Mouse (Mus musculus): ENCODE measurements around the gene Gapvd1. TPM values are rescaled to one million over a fixed set of nuclear protein-coding genes. Genes with fewer than 3 reads are reported as not detected.
A peak's percentile ranks its signal among the peaks of the same experiment; 100 is the strongest.
"Not testable (repeated sequence)": the region's sequence is repeated elsewhere in the genome, so short reads cannot be mapped to it uniquely, and the experiment has no call there.

Gapvd1 gene
- 106 and 118 TPM in 2 replicates for total RNA-seq (2015; ENCODE audit: low replicate concordance)
- total RNA-seq (2017; ENCODE audit: low replicate concordance): 198 and 392 TPM in 2 replicates

DNA sequence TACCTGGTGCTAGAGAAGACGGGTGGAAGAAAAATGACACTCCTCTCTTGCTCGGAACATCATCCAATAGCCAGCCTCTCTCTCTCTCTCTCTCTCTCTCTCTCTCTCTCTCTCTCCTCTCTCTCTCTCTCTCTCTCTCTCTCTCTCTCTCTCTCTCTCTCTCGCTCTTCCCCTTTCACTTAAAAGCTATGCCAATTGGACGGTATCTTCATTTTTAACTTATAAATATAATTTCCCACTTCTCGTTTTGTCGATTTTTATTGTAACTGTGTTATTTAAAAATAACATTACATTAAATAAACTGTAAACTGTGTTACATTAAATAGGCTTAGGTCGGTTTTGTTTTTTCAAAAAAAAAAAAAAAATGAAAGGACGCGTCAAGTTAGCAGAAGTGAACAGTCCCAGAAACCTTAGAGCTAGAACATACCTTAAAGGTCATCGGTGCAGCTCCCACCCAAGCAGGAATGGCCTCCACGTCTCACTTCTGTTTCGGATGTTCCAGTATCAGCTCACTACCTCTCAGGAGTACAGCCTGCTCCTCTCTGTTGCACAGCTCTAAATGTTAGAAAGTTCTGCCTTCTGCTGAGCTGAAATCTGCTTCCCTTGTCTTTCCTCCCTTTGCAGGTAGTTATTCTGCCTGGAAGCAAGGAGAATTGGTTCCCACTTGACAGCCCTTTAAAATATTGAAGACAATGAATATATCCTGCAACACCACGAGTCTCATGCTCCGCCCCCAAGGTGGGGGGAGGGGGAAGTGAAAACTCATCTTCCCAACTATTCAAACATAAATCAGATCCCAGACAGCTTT is at the start of gene Gapvd1:
TSS of gene Gapvd1 (minus strand) at position 682 of the 808 bp plus-strand sequence.
- peak; percentile 55 for ATAC-seq (replicated peaks; ENCODE audit: low FRiP score, poor library complexity, severe bottlenecking)

DNA sequence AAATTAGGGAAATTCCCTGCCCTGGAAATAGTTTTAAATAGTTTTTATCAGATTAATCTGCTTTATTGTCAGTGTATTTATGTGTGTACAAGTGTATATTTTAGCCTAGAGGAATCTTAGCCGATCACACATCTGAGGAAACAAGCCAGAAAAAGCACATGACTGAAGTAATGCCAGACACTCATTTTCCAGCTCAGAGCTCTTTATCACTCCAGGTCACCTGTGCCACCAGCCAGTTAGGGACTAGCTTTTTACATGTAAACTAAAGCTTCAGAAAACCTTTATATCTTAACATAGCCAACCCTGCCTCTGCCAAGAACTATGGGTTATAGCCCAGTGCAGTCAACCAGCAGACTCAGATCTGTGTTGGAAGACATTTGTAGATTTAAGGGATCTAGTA is 49.8 kb upstream of the Gapvd1 start:
- ATAC-seq (replicated peaks; ENCODE audit: low FRiP score, poor library complexity, severe bottlenecking): peak; percentile 54

DNA sequence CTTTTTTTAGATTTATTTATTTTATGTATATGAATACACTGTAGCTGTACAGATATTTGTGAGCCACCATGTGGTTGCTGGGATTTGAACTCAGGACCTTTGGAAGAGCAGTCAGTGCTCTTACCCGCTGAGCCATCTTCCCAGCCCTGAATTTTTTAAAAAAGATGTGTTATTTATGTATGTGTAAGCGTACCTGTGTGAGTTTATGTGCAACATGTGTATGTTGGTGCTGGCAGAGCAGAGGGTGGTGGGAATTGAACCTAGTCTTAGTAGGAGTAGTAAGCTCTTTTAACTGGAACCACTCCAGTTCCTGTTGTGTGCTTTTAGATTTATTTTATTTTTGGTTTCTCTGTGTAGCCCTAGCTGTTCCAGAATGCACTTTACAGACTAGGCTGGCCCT is 49.1 kb upstream of the Gapvd1 start:
- ATAC-seq (replicated peaks; ENCODE audit: low FRiP score, poor library complexity, severe bottlenecking): no peak

DNA sequence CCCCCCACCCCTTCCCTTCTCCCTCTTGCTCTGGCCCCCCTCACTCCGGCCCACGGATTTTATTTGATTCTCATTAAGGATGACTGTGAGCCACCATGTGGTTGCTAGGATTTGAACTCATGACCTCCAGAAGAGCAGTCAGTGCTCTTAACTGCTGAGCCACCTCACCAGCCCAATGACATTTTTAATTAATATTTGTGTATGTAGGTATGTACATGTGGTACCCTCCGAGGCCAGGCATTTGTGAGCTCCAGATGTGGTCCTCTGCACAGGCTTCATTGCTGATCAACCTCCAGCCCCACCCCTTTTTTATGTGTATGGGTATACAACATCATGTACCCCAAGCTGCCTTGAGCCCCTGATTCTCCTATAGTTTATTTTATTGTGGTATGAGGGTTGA is 48.7 kb upstream of the Gapvd1 start:
- ATAC-seq (replicated peaks; ENCODE audit: low FRiP score, poor library complexity, severe bottlenecking): no peak

DNA sequence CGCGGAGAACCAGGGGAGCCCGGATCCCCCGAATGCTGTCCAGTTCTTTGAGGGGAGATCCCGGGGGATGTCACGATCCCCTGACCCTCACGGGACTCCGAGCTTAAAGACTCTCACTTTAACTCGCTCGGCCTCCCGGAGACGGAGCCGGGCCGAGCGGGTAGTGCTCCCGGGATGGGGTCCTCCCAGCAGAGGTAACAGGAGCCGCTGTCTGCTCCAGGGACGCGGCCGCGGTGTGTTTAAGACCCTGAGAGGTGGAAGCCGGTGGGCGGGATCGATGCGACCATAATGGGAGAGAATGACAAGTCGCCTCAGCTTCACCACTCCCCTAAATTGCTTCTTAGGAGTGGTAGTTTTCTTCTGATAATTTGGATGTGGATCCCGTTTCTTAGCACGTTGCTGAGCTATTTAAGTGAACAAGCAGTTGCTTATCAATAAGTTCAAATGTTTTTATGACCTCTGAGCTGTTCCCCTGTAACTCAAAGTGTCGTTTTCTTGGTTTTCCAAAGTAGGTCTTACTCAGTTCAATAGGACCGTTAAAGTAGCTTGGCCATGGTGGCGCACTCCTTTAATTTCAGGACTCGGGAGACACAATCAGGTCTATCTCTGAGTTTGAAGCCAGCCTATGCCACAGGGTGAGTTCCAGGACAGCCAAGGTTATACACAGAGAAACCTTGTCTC is 47.7 kb upstream of the Gapvd1 start:
- peak; percentile 23 for ATAC-seq (replicated peaks; ENCODE audit: low FRiP score, poor library complexity, severe bottlenecking)

DNA sequence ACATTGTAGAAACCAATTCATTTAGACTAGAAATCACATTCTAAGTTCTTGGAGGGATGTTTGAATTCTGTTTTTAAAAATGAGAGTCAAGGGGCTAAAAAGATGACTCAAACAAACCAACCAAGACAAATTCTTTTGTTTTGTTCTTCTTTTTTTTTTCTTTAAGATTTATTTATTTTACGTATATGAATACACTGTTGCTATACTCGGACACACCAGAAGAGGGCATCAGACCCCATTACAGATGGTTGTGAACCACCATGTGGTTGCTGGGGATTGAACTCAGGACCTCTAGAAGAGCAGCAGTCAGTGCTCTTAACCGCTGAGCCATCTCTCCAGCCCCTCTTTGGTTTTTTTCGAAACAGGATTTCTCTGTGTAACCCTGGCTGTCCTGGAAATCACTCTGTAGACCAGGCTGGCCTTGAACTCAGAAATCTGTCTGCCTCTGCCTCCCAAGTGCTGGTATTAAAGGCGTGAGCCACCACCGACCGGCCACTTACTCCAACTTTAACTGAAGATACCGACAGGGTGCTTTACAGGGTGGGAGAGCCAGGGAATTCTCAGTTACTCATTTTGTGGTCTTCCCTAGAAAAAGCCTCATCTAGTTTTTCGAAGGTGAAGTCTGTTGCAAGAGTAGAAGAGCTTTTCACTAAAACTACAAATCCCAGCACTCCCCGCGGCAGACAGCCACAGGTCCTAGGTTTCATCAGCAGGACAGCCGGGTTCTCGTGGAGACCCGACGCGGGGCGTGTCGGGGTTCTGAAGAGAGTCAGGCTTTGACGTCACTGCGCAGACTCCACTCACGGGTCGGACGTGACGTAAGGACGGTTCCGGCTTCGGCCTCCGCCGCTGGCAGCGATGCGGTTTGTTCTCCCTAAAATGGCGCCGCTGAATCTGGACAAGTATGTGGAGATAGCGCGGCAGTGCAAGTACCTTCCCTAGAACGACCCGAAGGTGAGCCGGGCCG is 46.8 kb upstream of the Gapvd1 start:
- ATAC-seq (replicated peaks; ENCODE audit: low FRiP score, poor library complexity, severe bottlenecking): peak; percentile 82

DNA sequence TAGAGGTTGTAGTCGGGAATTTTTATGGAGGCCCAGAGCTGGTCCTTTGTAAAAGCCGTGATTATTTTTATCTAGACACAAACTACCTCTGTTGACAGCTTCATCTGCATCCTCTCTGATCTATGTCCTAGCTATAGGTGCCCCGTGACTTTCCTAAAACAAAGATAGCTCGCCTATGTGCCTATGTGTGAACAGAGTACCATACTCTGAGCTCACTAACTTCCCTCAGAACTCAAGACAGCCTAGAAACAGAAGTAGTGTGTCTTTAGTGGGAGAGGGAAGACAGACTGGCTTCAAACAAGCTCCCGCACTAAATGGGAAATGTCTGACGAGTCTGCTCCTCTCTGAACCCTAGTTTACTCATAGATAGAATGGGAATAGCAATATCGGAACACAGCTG is 45.3 kb upstream of the Gapvd1 start:
- no peak for ATAC-seq (replicated peaks; ENCODE audit: low FRiP score, poor library complexity, severe bottlenecking)

DNA sequence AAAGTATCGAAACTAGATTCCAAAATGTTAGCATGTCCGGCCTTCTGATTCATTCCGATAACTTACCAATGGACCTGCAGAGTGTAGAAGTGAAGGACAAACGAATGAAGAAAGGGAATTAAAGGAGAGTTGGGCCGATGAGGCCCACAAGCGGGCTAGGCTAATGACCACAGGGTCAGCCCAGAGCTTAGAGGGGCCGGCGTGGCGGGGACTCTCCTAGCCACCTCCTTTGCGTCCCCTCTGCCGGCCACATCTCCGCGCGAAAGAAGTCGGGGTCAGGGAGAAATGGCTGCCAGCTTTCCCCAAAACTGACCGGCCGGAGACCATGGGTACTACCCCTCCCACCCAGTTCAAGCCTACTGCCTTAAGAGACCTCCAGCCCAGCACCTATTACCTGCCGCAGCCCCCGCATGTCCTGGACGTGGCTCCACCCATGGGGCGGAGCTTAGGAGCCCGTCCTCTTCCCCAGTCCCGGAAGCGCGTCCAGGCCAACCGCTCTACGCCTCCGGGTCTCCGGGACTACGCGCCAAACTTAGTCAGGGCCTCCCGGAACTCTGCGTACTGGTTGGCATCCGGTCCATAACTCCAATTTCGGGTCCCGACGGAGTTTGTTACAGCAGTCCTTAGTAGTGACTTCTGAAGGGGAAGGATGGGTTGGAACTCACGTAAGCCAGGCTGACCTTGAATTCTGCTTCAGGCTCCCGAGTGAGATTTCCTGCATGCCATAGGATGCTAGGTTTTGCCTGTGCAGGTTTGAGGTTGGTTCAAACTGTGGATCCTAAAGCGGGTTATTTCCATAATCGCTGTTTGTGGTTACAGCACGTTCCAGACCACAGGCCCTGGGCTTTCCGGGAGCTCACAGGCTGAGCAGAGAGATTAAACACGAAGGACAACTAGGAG is 44.6 kb upstream of the Gapvd1 start, which contains the start of gene Rabepk:
TSS of gene Rabepk (minus strand) at position 556 of the 900 bp plus-strand sequence.
- peak; percentile 79 for ATAC-seq (replicated peaks; ENCODE audit: low FRiP score, poor library complexity, severe bottlenecking)

DNA sequence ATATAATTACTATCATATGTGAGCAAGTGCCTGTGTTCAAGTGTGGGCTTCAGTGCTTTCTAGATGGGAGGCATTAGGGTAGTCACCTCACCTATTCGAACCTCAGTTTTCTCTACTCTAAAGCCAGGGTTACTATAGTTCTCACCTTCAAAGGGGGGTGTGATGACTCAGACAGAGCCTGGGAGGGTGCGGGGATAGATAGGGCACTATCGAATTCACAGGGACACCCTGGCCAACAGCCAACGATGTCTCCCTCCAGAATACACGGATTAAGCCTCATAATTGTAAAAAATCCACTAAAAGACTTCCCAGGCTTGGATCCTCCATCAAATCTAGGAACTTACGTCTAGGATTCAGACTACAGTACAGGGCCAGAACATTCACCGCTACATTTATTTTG is 40.4 kb upstream of the Gapvd1 start:
- ATAC-seq (replicated peaks; ENCODE audit: low FRiP score, poor library complexity, severe bottlenecking): peak; percentile 41; the same call in 1 of the 2 replicates

DNA sequence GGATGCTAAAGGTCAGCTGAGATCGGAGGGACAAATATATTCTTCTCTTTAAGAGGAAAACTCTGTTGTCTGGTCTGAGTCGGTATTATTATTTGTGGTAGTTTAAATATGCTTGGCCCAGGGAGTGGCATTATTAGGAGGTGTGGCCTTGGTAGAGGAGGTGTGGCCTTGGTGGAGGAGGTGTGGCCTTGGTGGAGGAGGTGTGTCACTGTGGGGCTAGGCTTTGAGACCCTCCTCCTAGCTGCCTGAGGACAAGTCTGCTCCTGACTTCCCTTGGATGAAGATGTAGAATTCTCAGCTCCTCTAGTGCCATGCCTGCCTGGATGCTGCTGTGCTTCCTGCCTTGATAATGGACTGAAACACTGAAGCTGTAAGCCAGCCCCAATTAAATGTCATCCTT is 39.5 kb upstream of the Gapvd1 start:
- no peak for ATAC-seq (replicated peaks; ENCODE audit: low FRiP score, poor library complexity, severe bottlenecking)

DNA sequence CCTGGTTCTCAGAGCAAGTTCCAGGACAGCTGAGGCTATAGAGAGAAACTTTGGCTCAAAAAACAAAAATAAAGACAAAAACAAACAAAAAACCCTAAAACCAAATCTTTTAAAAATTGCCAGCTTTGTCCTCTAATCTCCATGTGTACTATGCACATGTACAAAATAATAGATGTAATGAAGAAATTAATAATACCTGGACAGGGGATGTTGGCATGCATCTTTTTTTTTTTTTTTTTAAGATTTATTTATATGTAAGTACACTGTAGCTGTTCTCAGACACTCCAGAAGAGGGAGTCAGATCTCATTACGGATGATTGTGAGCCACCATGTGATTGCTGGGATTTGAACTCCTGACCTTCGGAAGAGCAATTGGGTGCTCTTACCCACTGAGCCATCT is 37.5 kb upstream of the Gapvd1 start:
- ATAC-seq (replicated peaks; ENCODE audit: low FRiP score, poor library complexity, severe bottlenecking): not testable (repeated sequence)

DNA sequence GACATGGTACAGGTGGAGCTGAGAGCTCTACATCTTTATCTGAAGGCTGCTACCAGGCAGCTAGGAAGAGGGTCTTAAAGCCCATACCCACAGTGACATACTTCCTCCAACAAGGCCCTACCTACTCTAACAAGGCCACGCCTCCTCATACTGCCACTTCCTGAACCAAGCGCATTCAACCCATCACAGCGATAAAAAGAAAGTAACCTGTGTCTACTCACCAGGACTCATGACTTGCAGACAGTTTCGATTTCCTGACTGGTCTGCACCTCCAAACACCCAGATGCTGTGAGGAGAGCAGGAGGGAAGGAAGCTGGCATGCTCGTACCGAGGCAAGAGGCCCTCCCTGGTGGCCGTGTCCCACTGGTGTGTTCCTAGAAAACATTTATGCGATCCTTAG is 35.2 kb upstream of the Gapvd1 start:
- peak; percentile 91 for ATAC-seq (replicated peaks; ENCODE audit: low FRiP score, poor library complexity, severe bottlenecking)

DNA sequence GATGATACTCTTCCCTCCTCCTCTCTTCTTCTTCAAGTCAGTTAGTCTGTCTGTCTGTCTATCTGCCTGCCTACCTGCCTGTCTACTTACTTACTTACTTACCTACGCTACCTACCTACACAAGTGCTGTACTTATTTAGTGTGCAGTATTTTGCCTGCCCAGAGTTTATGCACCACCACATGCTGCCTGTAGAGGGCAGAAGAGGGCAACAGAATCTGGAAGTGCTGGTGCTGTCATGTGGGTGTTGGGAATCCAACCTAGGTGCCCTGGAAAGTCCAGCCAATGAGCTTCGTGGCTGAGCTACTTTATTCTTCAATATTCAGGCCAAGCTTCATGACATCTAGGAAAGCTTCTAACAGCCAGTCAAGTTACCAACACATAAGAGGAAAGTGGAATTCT is 29.1 kb upstream of the Gapvd1 start:
- ATAC-seq (replicated peaks; ENCODE audit: low FRiP score, poor library complexity, severe bottlenecking): peak; percentile 76

DNA sequence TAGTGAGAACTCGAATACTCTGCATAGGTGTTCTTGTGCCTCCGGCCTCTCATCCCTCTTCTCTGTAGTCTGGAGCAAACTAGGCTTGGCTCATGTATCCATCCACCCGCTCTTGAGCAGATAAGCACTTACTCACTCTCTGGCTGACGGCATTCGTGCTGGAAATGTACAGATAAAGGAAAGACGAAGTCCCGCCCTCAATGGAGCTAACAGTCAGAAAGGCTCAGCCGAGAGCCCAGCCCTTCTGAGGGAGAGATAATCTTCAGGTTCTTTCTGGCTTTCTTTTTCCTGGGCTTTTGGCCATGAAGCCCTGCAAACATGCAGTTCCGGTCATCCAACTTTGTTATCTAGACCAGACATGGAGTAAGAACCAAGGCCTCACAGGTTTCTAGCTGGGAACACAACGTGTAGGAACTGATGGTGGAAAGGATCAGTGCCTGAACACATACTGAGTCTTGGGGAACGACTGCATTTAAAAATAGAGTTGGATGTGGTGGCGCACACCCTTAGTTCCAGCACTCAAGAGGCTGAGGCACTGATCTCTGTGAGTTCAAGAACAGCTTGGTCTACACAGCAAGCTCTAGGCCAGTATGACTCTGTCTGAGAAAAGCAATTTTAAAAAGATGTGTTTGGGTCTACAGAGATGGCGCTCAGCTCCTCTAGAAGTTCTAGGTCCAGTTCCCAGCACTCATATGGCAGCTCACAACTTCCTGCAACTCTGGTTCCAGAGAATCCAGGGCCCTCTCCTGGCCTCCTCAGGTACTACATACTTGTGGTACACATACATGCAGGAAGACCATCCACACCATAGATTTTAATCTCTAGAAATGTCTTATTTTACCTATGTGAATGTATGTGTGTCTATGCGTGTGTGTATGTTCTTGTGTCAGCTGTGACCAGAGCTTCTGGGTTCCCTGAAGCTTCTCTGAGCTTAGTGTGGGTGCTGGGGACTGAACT is 28.3 kb upstream of the Gapvd1 start:
- ATAC-seq (replicated peaks; ENCODE audit: low FRiP score, poor library complexity, severe bottlenecking): peak; percentile 91

DNA sequence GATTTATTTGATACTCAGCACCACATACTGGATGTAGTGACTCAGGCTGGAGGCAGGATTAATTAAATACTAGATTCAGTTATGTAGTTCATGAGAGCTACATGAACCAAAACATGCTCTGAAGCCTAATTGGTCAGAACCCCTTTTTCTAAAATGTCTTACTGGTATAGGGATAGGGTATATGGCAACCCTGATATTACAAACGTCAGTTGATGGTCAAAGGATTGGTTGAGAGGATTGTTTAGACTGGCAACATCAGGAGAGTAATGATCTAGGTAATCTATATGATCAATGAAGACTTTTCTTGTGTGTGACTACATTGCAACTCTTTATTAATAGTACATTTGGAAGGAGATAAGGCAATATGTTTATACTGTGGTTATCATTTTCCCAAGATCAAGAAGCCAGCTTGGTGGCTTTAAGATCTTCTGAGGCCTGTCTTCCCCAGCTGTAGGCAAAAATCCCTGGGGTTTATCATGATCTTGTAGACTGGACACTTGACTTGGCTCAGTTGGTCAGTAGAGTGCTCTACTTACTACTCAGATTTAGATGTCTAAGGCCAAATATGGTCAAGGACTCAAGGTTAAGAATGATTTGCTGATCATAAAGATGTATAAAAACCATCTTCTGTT is 22.3 kb upstream of the Gapvd1 start:
- ATAC-seq (replicated peaks; ENCODE audit: low FRiP score, poor library complexity, severe bottlenecking): no peak

DNA sequence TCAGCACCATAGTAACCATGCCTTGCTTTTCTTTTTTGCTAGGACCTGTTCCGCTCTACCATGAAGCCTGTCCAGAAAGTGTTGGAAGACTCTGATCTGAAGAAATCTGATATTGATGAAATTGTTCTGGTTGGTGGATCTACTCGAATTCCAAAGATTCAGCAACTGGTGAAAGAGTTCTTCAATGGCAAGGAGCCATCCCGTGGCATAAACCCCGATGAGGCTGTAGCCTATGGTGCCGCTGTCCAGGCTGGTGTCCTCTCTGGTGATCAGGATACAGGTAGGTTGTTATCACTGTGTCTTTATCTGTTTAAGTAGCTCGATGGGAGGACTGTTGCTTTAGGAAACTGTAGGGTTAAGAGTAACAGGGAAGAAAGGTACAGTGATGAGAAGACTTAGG is 19.5 kb upstream of the Gapvd1 start:
- no peak for ATAC-seq (replicated peaks; ENCODE audit: low FRiP score, poor library complexity, severe bottlenecking)

DNA sequence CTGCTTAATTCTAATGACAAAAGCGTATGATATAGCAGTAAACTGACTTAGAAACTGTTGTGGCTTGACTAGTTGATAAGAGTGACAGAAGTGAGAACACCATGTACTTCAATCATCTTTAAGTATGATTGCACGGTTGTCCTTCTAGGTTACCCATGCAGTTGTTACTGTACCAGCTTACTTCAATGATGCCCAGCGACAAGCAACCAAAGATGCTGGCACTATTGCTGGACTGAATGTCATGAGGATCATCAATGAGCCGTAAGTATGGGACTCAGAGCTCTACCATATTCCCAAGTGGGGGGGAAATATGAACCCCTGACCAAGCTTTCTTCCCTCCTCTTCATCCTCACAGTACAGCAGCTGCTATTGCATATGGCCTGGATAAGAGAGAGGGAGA is 18.6 kb upstream of the Gapvd1 start:
- no peak for ATAC-seq (replicated peaks; ENCODE audit: low FRiP score, poor library complexity, severe bottlenecking)

All from erythroid progenitor cell, adult 5-6 weeks (primary cell).